Mouse (Mus musculus) lung, embryonic 16.5 days (tissue): ENCODE data around the gene Fank1. TPM values are rescaled to one million over a fixed set of nuclear protein-coding genes. Genes with fewer than 3 reads are reported as not detected.
A peak's percentile ranks its signal among the peaks of the same experiment; 100 is the strongest.

ENCODE experiments used
- ATAC-seq: fragments of 200-750 bp; cut with Nextera tagmentation; 2 replicates; pipeline ENCODE4 v1.8.0; 2017; ENCODE audit warnings: low read depth, mild to moderate bottlenecking, moderate library complexity
- H3K27ac ChIP-seq: fragments of 300-500 bp; sonication (generic); 2 replicates; pipeline ENCODE4 v1.5.1; 2014; ENCODE audit warnings: mild to moderate bottlenecking, control low read depth, low read length
- H3K27me3 ChIP-seq: fragments of 300-500 bp; sonication (generic); 2 replicates; pipeline ENCODE4 v1.6.1; 2014; ENCODE audit warnings: low read depth, low read length, mixed read lengths; ENCODE audit not compliant: control insufficient read depth, insufficient read depth
- H3K36me3 ChIP-seq: fragments of 300-500 bp; sonication (generic); 2 replicates; pipeline ENCODE4 v1.6.1; 2014; ENCODE audit warnings: low read length; ENCODE audit not compliant: control insufficient read depth, insufficient read depth
- H3K4me1 ChIP-seq: fragments of 300-500 bp; sonication (generic); replicated peaks from 2 replicates; pipeline ENCODE4 v1.6.1; 2014; ENCODE audit warnings: low read length, mixed read lengths; ENCODE audit not compliant: control insufficient read depth, insufficient read depth
- H3K4me2 ChIP-seq: fragments of 300-500 bp; sonication (generic); 2 replicates; pipeline ENCODE4 v1.6.1; 2014; ENCODE audit warnings: low read depth, low read length, control low read depth
- H3K4me3 ChIP-seq: fragments of 300-500 bp; sonication (generic); 2 replicates; pipeline ENCODE4 v1.5.1; 2014; ENCODE audit warnings: mild to moderate bottlenecking, low read length, control low read depth
- H3K9ac ChIP-seq: fragments of 300-500 bp; sonication (generic); 2 replicates; pipeline ENCODE4 v1.6.1; 2014; ENCODE audit warnings: low read length, control low read depth
- H3K9me3 ChIP-seq: fragments of 300-500 bp; sonication (generic); 2 replicates; pipeline ENCODE4 v1.6.1; 2016; ENCODE audit warnings: low read length; ENCODE audit not compliant: control insufficient read depth
- whole genome bisulfite sequencing: fragments of 180-500 bp; shearing (Covaris S2); extraction: QIAGEN DNeasy Blood & Tissue Kit; methylation state at CpG from one replicate; pipeline ENCODE4 v1.1.7; 2014; 5-methylcytosine and 5-hydroxymethylcytosine counted together
- polyA plus RNA-seq: library from polyadenylated mRNA; unstranded; fragments of >200 nt; fragmentation: Nextera tagmentation; extraction: Ambion mirVana; gene quantifications from 2 replicates; pipeline ENCODE4 v1.2.1, GENCODE M21; 2015

The Fank1 gene
- 2.7 and 3.1 TPM in 2 replicates for polyA plus RNA-seq

DNA sequence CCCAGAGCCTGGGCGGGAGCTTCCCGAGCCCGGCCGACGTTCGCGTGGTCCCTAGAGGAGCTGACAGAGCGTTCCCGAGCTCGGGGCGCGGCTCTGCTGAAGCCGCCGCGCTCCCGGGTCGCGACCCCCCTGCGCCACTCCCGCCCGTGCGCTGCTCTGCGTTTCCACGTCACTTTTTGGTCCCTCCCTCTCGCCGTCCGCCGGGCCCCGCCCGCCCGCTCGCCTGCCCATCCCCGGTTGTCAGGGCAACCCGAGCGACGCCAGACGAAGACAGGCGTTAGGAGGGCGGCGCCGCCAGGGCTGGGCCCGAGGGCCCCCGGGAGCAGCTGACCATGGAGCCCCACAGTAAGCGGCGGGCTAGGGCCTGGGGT, at the start of gene Fank1:
TSS of gene Fank1 (plus strand) at position 236 of the 371 bp plus-strand sequence.
- H3K9me3 ChIP-seq: no peaks in the 10 kb centered on the region
- under 1% methylated on average over 34 of the region's 45 CpGs for WGBS
- peak; percentile 98 for ATAC-seq
- peak within 1 kb of the TSS; percentile 86 for H3K4me2 ChIP-seq
- H3K4me3 ChIP-seq: peak within 1 kb of the TSS; percentile 79
- peaks cover 3% of the 10 kb centered on the region; the same call in 1 of the 2 replicates for H3K27me3 ChIP-seq
- peaks cover 5% of the 10 kb centered on the region for H3K4me1 ChIP-seq
- H3K36me3 ChIP-seq: no peaks in the 10 kb centered on the region
- H3K27ac ChIP-seq: no peak within 1 kb of the TSS
- H3K9ac ChIP-seq: peak within 1 kb of the TSS; percentile 74

- no peaks in the 10 kb centered on the region for H3K27me3 ChIP-seq
- ATAC-seq: no peak
- 70% methylated on average over 6 of the region's 6 CpGs for WGBS
- no peaks in the 10 kb centered on the region for H3K9me3 ChIP-seq
- H3K36me3 ChIP-seq: peaks cover 3% of the 10 kb centered on the region
- no peak overlapping the region for H3K4me3 ChIP-seq
- no peak overlapping the region for H3K9ac ChIP-seq
- H3K4me1 ChIP-seq: no peaks in the 10 kb centered on the region
- no peak overlapping the region for H3K27ac ChIP-seq
- H3K4me2 ChIP-seq: no peak overlapping the region
These were observed 49.6 kb upstream of the Fank1 start for GRCm38 (mm10) chr7:133727027-133727426.

GRCm38 (mm10) chr7:133729351-133729750, 47.3 kb upstream of the Fank1 start:
- peaks cover 3% of the 10 kb centered on the region; the same call in 1 of the 2 replicates for H3K36me3 ChIP-seq
- no peaks in the 10 kb centered on the region for H3K4me1 ChIP-seq
- no peak overlapping the region for H3K9ac ChIP-seq
- no peak overlapping the region for H3K27ac ChIP-seq
- H3K9me3 ChIP-seq: no peaks in the 10 kb centered on the region
- ATAC-seq: no peak
- no peak overlapping the region for H3K4me3 ChIP-seq
- H3K27me3 ChIP-seq: no peaks in the 10 kb centered on the region
- no peak overlapping the region for H3K4me2 ChIP-seq
- 79% methylated on average over 5 of the region's 5 CpGs for WGBS

- H3K4me2 ChIP-seq: no peak overlapping the region
- H3K36me3 ChIP-seq: peaks cover 3% of the 10 kb centered on the region; the same call in 1 of the 2 replicates
- ATAC-seq: no peak
- WGBS: 73% methylated on average over 11 of the region's 11 CpGs
- H3K27me3 ChIP-seq: no peaks in the 10 kb centered on the region
- no peaks in the 10 kb centered on the region for H3K4me1 ChIP-seq
- H3K9me3 ChIP-seq: no peaks in the 10 kb centered on the region
- H3K4me3 ChIP-seq: no peak overlapping the region
- no peak overlapping the region for H3K9ac ChIP-seq
- H3K27ac ChIP-seq: no peak overlapping the region
These were observed 46.1 kb upstream of the Fank1 start for GRCm38 (mm10) chr7:133730324-133731191.

GRCm38 (mm10) chr7:133731971-133732645, 44.6 kb upstream of the Fank1 start:
- Histone ChIP-seq H3K27ac (no peak overlapping the region), H3K4me3 (no peak overlapping the region), H3K4me2 (no peak overlapping the region), H3K36me3 (peaks cover 3% of the 10 kb centered on the region; the same call in 1 of the 2 replicates), H3K9me3 (no peaks in the 10 kb centered on the region), H3K4me1 (no peaks in the 10 kb centered on the region), H3K27me3 (no peaks in the 10 kb centered on the region), H3K9ac (no peak overlapping the region)
- ATAC-seq: no peak
- WGBS: 58% methylated on average over 4 of the region's 4 CpGs

DNA sequence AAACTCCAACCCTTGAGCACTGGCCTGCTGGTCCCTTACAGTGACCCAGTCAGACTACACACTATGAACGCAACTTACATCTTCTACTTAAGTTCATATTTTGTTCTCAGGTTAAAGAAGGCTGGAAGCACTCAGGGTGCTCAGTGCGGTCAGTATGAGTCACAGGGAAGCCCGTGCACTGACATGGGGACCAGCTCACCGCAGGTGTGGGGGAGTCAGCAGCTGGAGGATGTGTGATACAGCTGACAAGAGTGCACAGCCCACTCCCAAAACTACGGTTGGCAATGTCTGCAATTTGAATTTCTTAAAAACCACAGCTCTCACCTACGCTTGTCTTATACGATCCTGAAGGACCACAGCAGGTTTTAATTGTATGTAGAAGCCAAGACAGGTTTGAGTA, 36.1 kb upstream of the Fank1 start:
- WGBS: 88% methylated on average over 7 of the region's 7 CpGs

DNA sequence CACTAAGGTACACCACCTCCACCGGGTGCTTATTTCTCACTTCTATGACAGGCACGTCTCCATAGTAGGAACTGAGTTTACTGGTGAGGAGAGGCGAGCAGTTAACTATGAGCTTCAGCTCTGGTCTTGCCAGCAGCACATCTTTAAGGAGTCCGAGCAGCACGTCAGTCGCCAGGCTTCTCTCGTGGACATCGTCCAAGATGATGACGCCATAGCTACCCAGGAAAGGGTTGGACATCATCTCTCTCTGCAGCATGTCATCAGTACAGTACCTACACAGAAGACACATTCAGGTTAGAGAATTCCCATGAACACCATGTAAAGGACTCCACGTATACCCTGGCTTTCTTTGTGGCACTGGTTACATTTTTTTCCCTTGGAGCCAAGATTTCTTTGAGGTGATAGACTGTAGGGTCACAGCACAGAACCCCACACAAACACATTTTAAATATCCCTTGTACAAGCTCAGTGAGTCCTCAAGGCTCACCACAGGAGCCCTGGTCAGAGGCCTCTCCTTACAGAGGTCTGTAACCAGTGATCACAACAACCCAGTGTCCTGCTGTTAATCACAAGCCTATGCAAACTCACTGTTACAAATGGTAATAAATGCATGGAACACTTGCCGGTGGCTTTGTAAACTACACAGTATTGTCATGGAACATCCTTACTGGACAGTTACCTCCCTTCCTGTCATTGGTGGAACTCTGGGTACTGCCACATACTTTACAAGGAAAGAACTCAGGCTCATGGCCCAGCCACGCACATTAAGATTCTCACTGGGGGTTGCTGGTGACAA, 33.9 kb upstream of the Fank1 start:
- no peak overlapping the region for H3K4me2 ChIP-seq
- H3K27ac ChIP-seq: no peak overlapping the region
- no peak overlapping the region for H3K9ac ChIP-seq
- H3K36me3 ChIP-seq: no peaks in the 10 kb centered on the region
- no peak overlapping the region for H3K4me3 ChIP-seq
- H3K9me3 ChIP-seq: no peaks in the 10 kb centered on the region
- WGBS: 78% methylated on average over 12 of the region's 12 CpGs
- H3K4me1 ChIP-seq: peaks cover 8% of the 10 kb centered on the region; the same call in 1 of the 2 replicates
- no peak for ATAC-seq
- H3K27me3 ChIP-seq: no peaks in the 10 kb centered on the region

More for the DNA sequence above, 36.1 kb upstream of the Fank1 start:
- ATAC-seq: no peak
- no peak overlapping the region for H3K4me2 ChIP-seq
- H3K27ac ChIP-seq: no peak overlapping the region
- no peaks in the 10 kb centered on the region for H3K27me3 ChIP-seq
- no peak overlapping the region for H3K4me3 ChIP-seq
- H3K9me3 ChIP-seq: no peaks in the 10 kb centered on the region
- no peaks in the 10 kb centered on the region for H3K36me3 ChIP-seq
- H3K9ac ChIP-seq: no peak overlapping the region
- peaks cover 8% of the 10 kb centered on the region; the same call in 1 of the 2 replicates for H3K4me1 ChIP-seq

DNA sequence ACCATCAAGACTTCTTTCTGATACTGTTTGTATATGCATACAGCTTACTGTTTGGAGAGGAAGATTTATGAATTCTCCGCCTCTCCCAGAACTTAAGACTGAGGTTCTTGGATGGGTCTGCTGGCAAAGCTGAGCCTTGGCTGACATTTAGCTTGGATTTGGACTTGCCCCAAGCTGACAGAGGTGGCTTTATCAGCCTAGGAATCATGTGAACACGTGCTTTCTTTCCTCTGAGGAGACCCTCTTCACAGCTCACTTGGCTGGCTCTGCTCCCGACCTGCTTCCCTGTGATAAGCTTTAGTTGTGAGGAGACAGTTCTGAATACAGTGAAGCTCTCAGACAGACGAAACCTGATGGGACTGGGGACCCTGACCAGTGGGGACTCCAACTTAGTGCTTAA, 33.0 kb upstream of the Fank1 start:
- Histone ChIP-seq H3K4me2 (no peak overlapping the region), H3K4me3 (no peak overlapping the region), H3K9ac (no peak overlapping the region), H3K27me3 (no peaks in the 10 kb centered on the region), H3K27ac (no peak overlapping the region), H3K36me3 (no peaks in the 10 kb centered on the region), H3K4me1 (peaks cover 8% of the 10 kb centered on the region; the same call in 1 of the 2 replicates), H3K9me3 (no peaks in the 10 kb centered on the region)
- WGBS: 37% methylated on average over 4 of the region's 4 CpGs
- ATAC-seq: no peak
